Mouse (Mus musculus) monocyte, adult 5-6 weeks (primary cell): ENCODE measurements at regions not wholly inside any gene's neighbourhood (a gene's known extent, or its start where the extent isn't known, plus 50 kb on each side); places are given as distances from the start of the nearest gene placed in this dataset.

Experiments
- ATAC-seq: fragments of 153-309, 156-312 bp; replicated peaks from 2 replicates; pipeline ENCODE4 v1.8.0; 2017; ENCODE audit warnings: mild to moderate bottlenecking; ENCODE audit not compliant: low TSS enrichment, insufficient number of reproducible peaks, severe bottlenecking, poor library complexity, low FRiP score

DNA sequence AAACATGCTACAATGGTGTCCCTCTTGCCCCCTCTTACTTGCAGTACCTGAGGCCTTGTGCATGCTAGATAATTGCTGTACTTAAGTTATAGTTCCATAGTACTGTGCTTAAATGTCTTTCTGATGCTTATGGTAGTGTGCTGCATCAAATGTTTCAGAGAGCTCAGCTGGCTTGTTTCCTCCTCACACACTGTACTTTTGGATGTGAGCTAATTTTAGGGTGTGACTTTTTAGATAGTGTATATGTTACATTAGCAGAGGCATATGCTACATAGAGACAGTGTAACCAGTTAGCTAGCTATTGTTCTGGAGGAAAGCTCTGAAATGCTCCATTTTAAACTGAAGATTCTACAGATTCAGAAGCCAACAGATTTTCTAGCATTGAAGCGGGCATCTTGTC, 467.9 kb upstream of the Nr5a2 start:
- ATAC-seq, result no peak

DNA sequence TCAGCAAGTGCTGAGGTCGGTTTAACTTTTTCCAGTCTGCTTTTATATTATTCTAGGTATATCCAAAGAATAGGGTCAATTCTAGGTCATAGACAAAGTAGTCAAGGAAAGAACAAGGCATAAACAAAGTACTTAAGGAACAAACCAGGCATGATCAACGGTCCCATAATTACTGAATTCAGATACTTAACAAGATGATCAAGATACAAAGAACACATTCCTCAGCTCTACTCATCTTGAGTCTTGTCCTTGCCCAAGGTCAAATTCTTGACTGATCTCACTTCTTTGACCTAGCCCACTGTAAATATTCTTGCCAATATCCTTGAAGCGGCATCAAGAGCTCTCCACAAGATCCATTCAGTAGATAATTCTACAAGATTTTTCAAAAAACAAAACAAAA, 458.1 kb upstream of the Nr5a2 start:
- ATAC-seq, result no peak

DNA sequence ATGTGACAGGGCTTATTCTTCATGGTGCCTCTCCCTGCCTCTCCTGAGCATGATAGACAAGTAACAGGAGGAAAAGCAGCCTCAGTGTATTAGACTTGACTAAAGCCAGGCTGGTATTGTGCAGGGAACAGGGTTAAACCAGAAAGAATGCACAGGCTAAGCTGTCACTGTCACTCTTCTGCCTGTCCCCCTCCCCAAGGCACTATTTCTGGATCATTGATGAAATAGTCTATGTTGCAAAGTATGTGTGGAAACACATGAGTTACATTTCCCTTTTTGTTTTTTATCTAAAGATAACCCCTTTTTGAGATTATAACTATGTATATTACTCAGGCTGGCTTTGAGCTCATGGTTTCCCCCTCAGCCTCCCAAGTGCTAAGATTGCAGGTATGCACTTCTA, 436.5 kb upstream of the Nr5a2 start:
- no peak for ATAC-seq

DNA sequence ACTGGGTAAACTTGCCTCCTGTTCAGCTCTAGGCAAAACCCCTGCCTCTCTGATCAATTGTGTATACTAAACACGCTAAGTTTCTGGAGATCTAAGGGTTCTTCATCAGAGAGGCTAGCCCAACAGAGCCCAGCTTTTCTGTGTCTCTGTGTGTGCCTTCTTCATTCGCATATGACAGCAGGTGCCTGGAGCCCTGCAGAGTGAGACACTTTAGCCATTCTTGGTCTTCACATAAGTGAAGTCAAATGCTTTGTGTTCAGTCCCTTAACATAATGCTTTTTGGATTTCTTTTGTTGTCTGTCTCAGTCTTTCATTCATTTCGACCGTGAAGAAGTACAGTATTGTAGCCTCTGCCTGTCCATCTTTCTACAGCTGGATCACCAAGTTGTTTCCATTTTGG, 427.3 kb upstream of the Nr5a2 start:
- no peak for ATAC-seq

DNA sequence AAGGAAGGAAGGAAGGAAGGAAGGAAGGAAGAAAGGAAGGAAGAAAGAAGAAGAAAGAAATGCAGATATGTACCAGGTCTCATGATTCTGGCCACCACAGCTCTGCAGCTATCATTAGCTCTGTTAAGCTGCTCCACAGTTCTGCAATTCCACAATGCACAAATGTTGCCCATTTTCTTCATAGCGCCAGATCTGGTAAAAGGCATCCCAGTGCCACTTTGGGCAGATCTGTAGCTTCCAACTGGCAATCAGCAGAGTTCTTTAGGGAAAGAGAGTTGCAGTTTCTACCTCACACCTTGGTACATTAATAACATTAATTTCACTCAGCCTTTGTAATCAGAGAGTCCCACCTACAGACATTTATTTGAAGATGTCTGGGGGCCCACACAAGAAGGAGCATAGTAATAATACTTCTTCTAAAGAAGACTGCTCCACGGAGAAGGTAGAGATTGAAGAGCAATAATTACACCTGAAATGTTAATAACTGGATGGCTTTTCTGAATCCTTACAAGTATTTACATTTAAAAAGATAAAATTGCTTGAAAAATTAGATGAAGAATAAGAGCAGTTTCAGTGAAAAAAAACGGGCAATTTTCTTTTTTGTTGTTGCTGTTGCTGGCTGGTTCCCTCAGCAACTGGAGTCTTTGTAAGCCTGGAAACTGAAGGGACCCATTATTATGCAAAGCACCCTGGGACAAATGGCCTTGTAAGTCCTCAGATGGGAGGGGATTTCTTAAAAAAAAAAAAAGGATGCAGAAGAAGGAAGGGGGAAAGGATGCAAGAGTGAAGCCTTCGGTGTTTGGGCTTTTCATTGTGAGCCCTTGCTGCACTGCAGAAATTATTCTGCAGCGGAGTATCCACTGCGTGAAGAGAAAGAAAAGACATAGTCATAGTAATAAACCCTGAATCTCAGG, 418.1 kb upstream of the Nr5a2 start:
- no peak for ATAC-seq

DNA sequence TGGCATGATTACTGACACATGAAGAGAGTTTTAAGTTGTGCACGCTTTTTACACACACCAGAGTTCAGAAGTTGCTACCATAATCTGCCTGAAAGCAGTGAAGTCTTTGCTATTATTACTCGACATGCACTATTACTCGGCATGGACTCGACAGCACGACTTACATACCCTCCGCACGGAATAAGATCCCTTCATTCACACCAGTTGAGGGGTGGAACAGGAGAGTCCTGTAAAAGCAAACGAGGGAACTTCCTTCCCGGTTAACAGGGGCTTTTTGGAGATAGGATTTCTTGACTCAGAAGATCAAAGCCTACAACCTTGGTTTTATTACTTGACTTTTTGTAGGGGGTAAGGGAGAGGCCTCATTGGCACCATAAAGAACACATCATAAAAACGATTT, 416.4 kb upstream of the Nr5a2 start:
- ATAC-seq, result no peak

DNA sequence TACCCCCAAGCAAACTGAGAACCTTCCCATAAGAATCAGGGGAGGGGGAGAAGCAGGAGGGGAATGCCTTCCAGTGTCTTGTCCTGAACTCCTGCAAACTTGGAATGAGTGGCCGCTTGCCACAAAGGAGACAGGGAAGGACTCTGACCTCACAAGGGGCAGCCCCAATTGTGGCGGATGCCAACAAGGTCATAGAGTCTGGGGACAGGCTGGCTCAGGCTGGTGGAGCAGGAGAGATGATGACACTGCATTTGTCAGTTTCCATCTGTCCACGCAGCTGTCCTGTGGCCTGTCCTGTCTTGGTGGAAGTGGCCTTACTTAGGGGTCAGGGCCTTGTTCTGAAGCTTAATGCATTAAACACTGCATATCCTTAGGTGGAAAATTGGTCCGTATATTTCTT, 414.4 kb upstream of the Nr5a2 start:
- no peak for ATAC-seq

DNA sequence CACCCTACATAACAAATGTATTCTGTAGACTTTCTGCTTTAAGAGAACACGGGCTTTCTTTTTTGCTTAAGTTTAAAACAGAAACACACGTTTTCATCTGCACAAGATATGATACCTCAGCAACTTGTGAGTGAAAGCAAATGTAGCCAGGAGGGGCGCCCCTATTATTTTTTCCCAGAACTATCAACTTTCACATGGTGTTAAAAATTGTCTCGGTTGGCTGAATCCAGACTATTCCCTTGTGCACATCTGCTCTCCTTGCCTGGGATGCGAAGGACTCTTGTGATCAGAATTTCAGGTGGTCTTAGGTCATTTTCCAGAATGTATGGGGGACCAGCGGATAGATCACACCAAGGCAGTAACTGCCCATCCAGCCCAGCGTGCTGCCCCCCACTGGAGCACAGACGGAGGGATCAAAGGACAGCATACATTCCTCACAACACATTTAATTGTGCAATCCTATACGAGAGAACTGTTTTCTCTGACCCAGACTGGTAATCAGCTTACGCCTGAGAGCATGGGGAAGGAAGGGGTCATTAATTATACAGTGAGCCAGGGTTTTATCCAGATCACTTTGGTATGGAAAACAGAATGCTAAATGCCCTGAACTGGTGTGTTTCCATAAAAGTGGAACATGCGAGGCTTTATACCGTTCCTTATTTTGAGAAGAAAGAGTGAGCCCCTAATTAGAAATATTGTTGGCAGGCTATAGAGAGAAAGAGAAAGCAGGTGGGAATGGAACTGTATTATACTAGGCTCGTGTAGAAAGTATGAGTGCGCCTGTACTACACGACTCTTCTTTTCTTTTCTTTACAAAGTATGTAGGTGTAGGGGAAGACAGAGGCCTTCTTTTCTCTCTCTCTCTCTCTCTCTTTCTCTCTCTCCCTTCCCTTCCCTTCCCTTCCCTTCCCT, 413.5 kb upstream of the Nr5a2 start:
- ATAC-seq, result no peak

DNA sequence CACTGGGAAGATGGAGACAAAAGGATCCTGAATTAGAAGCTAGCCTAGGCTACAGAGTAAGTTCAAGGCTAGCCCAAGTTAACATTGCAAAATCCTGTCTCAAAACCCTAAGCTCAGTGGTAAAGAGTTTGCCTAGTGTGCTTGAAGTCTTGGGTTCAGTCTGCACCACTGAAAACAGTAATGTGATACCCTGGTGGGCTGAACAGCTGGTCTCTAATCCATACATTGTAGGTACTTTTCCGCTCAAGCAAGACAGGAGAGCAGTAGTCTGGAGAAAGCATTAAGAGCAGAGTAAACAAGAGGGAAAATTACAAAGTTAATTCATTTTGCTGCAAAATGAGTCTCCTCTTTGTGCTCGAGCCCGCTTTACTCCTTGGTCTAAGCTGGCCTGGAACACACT, 412.0 kb upstream of the Nr5a2 start:
- ATAC-seq, result no peak

DNA sequence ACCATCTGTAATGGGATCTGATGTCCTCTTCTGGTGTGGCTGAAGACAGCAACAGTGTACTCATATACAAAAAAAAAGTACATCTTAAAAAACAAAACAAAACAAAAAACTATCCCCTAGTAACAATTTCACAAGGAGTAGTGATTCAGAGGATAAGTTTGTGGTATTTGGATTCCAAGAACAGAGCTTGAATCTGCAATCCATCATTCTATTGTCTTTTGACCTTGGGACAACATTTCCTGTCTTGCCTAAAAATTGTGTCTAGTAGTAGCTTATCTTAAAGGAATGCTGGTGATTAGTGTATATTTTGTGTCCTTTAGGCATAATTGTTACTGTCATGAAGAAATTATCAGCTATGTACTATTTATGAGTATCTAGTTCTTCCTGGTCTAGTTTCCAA, 404.1 kb upstream of the Nr5a2 start:
- no peak for ATAC-seq

DNA sequence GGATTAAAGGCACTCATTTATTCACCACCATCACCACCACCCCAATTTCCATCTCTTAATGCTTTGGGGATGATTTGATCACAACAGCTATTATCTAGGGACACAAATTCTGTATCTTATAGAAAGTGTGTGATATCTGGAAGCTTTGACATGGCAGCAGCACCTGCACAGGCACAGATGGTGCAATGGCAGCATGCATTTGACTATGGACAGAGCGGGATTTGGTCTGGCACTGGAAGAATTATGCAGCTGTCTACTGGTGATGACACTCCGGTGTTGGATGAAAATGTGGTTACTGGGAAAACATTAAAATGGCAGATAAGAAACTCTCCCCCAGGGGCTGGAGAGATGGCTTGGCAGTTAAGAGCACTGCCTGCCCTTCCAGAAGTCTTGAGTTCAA, 403.7 kb upstream of the Nr5a2 start:
- ATAC-seq, result no peak

DNA sequence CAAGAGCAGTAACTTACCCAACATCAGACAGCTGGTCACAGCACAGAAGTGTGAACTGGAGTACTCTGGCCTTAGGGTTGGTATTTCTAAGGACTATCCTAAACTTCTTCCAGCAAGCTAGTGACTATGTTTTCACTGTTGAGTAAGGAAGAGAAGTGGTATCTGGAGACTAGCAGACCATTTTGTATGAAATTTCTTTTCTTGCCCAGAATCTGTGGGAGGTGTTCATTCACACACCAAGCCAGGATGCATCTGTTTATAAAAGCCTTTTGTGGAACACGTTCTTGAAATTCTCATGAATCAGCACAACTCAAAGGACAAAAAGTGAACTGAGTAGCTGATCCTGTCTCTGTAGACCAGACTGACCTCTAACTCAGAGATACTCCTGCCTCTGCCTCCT, 403.3 kb upstream of the Nr5a2 start:
- ATAC-seq, result no peak

DNA sequence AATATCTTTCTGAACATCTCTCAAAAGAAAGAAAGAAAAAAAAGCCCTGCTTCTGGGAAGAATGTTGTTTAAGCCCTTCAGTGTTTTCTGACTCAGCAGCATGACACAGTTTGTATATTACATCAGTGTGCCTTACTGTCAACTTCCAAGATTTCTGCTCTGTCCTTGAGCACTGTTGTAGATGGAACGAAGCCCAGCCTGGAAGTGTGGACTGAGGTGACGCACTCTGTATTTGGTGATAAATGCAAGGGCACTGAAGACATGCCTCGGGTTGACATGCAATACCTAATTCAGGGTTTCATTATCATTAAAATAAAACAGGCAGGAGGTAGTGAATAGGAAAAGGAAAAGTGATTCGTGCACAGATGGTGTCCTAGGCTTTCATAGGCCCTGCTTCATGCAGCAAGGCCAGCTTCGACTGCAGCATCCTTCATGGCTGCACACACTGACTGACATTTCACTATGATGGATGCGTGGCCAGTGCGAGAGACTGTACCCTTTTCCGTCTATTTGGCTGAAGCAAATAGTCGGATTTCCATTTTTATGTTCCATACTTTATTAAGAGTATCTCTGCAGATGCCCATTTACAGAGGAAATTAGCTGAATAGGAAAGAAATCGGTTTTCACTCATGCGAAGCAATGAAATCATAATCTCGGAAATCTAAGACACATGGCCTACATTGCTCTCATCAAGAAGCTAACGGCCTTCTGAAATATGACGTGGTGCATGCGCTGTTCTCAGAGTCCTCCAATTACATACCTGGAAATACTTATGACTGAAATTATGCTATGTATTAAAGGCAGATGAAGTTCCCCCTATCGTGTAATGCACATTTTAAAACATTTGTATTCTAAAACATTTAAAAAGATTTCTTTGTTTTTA, 400.7 kb upstream of the Nr5a2 start:
- ATAC-seq, result no peak

DNA sequence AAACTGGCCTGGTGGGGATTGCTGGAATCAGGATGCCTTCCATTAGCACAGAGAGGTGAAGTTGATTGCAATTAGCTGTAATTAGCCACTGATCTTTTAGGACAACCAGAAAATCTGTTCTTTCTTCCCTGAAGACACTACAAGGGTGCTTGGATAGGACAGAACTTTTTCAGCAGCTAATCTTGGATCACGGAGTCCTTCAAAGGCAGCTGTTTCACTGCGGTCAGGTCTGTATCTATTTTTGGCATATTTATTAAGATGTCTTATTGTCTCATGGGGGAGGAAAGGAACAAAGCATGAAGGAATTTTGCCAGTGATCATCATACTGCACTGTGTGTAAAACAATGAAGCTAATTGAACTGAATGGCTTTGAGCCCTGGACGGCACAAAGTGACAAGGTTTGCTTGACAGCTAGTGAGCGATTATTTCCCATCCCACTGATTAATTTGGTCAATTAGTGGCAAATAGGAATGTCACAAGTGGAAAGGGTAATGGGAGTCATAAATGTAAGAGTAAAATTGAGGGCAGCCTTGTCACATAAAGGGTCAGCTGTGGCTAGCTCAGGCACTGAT, 395.8 kb upstream of the Nr5a2 start:
- no peak for ATAC-seq

DNA sequence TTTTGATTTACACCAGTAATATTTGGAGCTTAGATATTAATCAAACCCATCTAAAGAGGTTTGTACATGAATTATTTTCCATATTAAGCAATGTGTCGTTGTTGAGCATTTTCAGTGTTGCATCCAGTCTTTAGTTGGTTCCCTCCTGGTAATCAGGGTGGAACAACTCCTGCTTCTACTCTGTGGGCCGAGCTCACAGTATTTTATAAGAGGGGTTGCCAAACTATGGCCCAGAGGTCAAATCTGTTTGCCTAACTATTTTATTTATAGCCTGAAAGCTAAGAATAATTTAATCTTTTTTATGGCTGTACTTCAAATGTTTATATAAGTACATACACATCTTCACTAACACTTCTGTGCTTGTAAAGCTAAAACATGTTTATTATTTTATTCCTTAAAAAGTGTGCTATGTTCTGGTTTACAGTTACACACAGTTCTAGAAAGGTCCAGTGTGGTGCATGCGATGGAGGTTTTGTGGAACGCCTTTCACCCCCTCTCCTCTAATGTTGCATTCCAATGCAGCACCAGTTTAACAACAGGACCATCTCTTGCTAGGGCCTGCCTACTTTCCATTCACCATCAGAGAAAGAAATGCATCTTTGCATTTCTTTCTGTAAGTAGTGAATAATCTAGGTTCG, 392.3 kb upstream of the Nr5a2 start:
- ATAC-seq, result no peak

DNA sequence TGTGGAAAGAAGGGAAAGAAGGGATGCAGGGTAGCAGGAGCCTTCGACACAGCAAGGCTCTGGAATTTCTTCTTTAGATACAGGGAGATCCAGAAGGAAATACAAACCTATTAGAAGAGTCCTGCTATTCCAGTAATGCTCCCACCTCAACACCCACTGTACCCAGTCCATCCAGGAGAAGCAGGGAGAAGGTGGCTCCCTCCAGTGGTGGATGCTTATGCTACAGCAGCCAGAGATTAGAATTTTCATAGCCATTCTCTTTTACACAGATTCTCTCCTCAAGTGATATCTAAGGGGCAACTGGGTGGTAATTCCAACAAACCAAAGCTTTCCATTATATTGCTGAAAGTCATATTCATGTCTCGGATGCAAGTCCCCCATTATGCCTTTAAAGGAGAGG, 373.9 kb upstream of the Nr5a2 start:
- ATAC-seq, result no peak

DNA sequence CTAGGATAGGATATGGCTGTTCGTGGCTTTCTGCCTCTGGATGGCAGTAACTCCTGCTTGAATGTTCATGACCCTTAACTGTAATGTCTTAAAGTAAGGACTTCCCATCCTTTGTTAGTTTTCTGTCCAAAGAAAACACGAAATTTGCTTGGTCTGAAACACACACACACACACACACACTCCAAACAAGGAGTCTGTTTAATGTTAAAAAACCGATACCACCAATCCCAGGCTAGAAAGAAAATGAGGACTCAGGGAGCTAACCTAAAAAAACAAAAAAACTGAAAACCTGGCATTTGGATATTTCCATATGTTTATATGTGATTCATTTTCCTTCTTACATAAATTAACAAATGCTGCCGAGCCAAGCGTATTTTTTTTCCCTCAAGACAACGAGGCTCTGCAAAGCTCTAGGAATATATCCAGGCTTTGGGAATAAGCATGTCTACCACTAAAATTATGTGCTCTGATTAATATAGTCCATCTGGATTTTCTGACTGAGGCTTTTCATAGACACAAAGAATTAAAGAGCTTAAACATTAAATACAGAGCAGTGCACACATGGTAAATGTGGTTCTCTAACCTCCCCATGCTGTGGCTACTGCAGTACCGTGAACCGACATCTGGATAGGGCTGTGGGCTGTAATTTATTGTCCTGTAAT, 372.0 kb upstream of the Nr5a2 start:
- ATAC-seq, result no peak

DNA sequence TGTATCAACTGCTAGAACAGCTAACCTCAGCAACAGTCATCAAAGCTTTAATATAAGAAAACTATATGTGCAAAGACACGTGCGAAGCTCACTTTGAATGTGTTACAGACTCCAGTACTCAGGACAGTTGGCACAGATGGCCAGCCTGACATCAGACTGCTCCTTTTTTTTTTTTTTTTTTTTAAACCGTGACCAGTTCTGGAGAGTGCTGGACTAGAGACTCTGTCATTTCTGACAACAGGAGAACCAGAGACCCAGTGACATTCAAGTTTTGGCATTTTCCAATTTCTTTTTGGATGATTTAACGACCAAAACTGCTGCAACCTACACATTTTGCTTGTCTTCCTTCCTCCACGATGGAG, 371.5 kb upstream of the Nr5a2 start:
- ATAC-seq, result no peak
